Mouse (Mus musculus) small intestine, adult 2 months (tissue): Measurements from ENCODE around the gene Xirp2.

Source experiments
- CTCF ChIP-seq: fragments of 200-500 bp; IDR thresholded peaks from 2 replicates; pipeline ENCODE4 v1.5.1; 2012; ENCODE audit warnings: low read depth, mild to moderate bottlenecking, control low read depth, inconsistent platforms, low read length, moderate library complexity, mixed read lengths; ENCODE audit not compliant: insufficient replicate concordance, insufficient read length; ENCODE audit errors: extremely low read depth
- POLR2A ChIP-seq: fragments of 200-500 bp; IDR thresholded peaks from 2 replicates; pipeline ENCODE4 v1.6.1; 2012; ENCODE audit warnings: low read depth, mild to moderate bottlenecking, control low read depth, inconsistent platforms, low read length, moderate library complexity

- TF ChIP-seq CTCF: no peak
- no peak for TF ChIP-seq POLR2A
These were observed 41.4 kb downstream of the Xirp2 start for GRCm38 (mm10) chr2:67487162-67487561.
